Mouse (Mus musculus): ENCODE data around the gene Vezf1. TPM values are rescaled to one million over a fixed set of nuclear protein-coding genes. Genes with fewer than 3 reads are reported as not detected.

The Vezf1 gene
- 51.2 TPM for polyA plus RNA-seq (2017; shearing (Covaris generic))

GRCm38 (mm10) chr11:88067586-88068410 is at the start of gene Vezf1:
Gene Vezf1 (plus strand): TSS chr11:88068279.

DNA sequence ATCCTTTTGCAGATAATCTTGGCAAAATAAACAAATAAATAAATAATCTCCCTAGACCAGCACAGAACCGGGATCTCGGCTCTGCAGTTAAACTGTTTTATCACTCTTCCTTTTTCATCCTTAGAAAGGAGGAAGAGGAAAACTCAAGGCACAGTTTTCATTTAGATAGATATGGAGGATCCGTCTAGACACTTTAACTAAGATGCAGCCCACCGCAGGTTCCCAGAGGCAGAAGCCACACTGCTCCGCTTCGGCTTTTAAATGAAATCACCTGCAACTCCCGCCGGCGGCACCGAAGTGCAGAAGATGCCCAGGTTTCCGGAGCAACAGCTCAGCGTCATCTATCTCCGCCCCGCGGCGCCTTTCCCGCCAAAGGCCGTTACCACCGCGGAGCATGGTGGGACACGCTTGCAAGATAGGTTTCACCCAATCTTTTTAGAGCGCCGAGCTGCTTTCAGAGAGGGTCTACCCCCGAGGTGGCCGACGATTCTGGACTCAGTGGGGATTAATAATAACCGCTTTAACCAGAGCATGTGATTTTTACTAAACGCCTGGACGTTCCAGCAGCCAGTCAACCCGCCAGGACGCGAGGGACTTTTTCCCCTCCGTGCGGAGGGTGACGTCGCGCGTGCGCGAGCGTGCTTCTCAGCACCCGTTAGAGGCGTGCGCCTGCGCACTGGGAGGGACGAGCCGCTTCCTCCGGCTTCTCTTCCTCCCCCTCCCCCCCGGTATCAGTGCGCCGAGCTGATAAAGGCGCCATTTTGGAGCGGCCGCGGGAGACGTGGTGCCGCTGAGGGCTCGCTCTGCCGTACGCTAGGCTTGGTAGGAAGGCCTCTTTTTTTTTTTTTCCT is 20.9 kb upstream of the Vezf1 start, which contains the start of gene Srsf1:
Srsf1 (plus strand) TSS at position 430 of the 851 bp plus-strand sequence.

DNA sequence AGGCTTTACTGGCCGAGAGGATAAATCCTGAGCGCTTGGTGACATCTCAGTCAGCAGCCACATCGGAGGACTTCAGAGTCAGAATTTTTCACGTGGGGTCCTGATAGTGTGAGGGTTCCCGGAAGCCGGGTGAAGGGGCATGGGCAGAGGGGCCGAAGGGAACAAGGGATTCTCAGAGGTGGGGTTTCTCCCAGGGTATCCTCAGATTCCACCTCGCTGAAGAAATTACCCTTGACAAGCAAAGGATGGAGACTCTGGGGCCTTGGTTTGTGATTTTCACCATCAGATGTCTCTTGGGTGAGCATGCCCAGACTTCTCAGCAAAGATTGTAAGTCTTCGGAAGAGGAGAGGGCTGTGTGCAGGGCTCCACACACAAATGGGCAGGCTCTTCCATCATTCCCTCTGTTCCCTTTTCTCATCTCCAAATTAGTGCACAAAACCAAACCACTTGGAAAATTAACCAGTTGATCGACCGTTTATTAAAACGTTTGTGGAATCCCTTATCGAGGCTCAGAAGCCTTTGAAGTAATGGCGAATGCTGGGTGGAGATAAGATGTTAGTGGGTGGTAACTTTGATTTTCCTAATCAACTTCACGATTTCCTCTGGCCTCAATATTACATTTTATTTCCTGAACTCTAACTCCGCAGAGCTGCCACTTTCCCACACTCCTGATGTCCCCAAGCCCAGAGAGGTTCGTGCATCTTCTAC is 30.1 kb downstream of the Vezf1 start, which contains the start of gene Cuedc1:
Cuedc1 (plus strand) TSS at position 38 of the 709 bp plus-strand sequence.

Other genes with a start within 250 kb of the Vezf1 start
- gene Lpo, start 240.0 kb upstream of the Vezf1 start, polyA plus RNA-seq (2017; shearing (Covaris generic)): not detected
- gene Mks1, start 215.1 kb upstream of the Vezf1 start, polyA plus RNA-seq (2017; shearing (Covaris generic)): 15.7 TPM
- not detected for gene Epx, start 192.7 kb upstream of the Vezf1 start, polyA plus RNA-seq (2017; shearing (Covaris generic))
- not detected for gene Olfr462, start 176.0 kb upstream of the Vezf1 start, polyA plus RNA-seq (2017; shearing (Covaris generic))
- gene Olfr463, start 170.9 kb upstream of the Vezf1 start, polyA plus RNA-seq (2017; shearing (Covaris generic)): not detected
- not detected for gene Olfr464, start 147.3 kb upstream of the Vezf1 start, polyA plus RNA-seq (2017; shearing (Covaris generic))
- gene Dynll2, start 80.7 kb upstream of the Vezf1 start, polyA plus RNA-seq (2017; shearing (Covaris generic)): 15.6 TPM
- gene Srsf1, start 20.9 kb upstream of the Vezf1 start, polyA plus RNA-seq (2017; shearing (Covaris generic)): 211 TPM
- 2.2 TPM for gene Cuedc1, start 29.8 kb downstream of the Vezf1 start, polyA plus RNA-seq (2017; shearing (Covaris generic))
- gene Mrps23, start 136.1 kb downstream of the Vezf1 start, polyA plus RNA-seq (2017; shearing (Covaris generic)): 52.2 TPM
- gene Ccdc182, start 225.8 kb downstream of the Vezf1 start, polyA plus RNA-seq (2017; shearing (Covaris generic)): not detected